Mouse (Mus musculus) gonadal fat pad, adult 2 months (tissue): Measurements from ENCODE around the gene Gm5891. TPM values are rescaled to one million over a fixed set of nuclear protein-coding genes. Genes with fewer than 3 reads are reported as not detected.
"Not testable (repeated sequence)": the region's sequence is repeated elsewhere in the genome, so short reads cannot be mapped to it uniquely, and the experiment has no call there.

ENCODE experiments used
- DNase-seq: peaks from one replicate; pipeline ENCODE4 v3.0.0-alpha.2; 2012; ENCODE audit warnings: low read depth
- polyA plus RNA-seq: library from polyadenylated mRNA; depleted of rRNA; stranded (reverse); fragments of >200 nt; gene quantifications from 2 replicates; pipeline ENCODE4 v1.2.3, GENCODE M21; 2012; rRNA removed

Gm5891 gene
- polyA plus RNA-seq: not detected in 2 replicates

- not testable (repeated sequence) for DNase-seq
Measured at GRCm38 (mm10) chr7:21921191-21921590, at the start of gene Gm5891. Gene Gm5891, minus strand, starts transcription at chr7:21921291.

Other genes starting within 250 kb of the Gm5891 start
- gene Gm4175, start 159.8 kb downstream of the Gm5891 start, polyA plus RNA-seq: not detected in 2 replicates
- gene Gm4177, start 124.6 kb downstream of the Gm5891 start, polyA plus RNA-seq: not detected in 2 replicates
- not detected in 2 replicates for gene Vmn1r135, start 88.9 kb downstream of the Gm5891 start, polyA plus RNA-seq
- gene Gm5725, start 77.0 kb downstream of the Gm5891 start, polyA plus RNA-seq: not detected in 2 replicates
- not detected in 2 replicates for gene Vmn1r137, start 73.3 kb upstream of the Gm5891 start, polyA plus RNA-seq
- not detected in 2 replicates for gene Vmn1r138, start 107.6 kb upstream of the Gm5891 start, polyA plus RNA-seq
- gene Gm6176, start 135.0 kb upstream of the Gm5891 start, polyA plus RNA-seq: not detected in 2 replicates
- not detected in 2 replicates for gene Vmn1r139, start 147.8 kb upstream of the Gm5891 start, polyA plus RNA-seq
- gene Gm16451, start 197.0 kb upstream of the Gm5891 start, polyA plus RNA-seq: not detected in 2 replicates
- gene Gm10666, start 213.4 kb upstream of the Gm5891 start, polyA plus RNA-seq: not detected in 2 replicates
- not detected in 2 replicates for gene Vmn1r142, start 242.7 kb upstream of the Gm5891 start, polyA plus RNA-seq